Mouse (Mus musculus) bone marrow, adult 2 months (tissue): ENCODE measurements around the gene Shld1.

Experiments used
- CTCF ChIP-seq: fragments of 200-500 bp; IDR thresholded peaks from 2 replicates; pipeline ENCODE4 v1.5.1; 2011; ENCODE audit warnings: low read length, control low read depth; ENCODE audit not compliant: control insufficient read depth, insufficient read depth
- POLR2A ChIP-seq: fragments of 200-500 bp; IDR thresholded peaks from 2 replicates; pipeline ENCODE4 v1.6.1; 2011; ENCODE audit warnings: low read depth, mild to moderate bottlenecking, control low read depth, low read length, borderline replicate concordance; ENCODE audit not compliant: control insufficient read depth

DNA sequence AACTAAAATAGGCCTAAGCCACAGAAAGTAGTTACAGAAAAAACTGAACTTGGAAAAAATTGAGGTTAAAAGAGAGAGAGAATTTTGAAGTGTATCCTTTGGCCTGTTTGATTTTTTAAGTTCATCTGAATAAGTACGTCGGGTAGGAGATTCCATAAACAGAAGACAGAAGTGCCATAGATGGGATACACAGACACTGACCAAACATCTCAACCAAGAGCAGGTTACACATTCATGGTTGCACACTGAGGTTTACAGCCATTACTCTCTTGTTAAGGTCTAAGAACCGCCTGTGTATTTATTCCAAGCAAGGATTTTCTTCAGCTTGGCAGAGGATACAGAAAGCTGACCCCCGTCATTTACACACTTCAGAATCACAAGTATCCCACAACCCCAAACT, 94.2 kb downstream of the Shld1 start, which contains the start of gene Chgb:
- TF ChIP-seq POLR2A = no peak
- no peak for TF ChIP-seq CTCF
